Mouse (Mus musculus) MEL (cell line): ENCODE results near the gene Chrnd. TPM values are rescaled to one million over a fixed set of nuclear protein-coding genes. Genes with fewer than 3 reads are reported as not detected.

ENCODE experiments used
- DNase-seq: peaks from one replicate; pipeline ENCODE4 v3.0.0; 2011; ENCODE audit warnings: low read depth, low spot score
- H3K27ac ChIP-seq: 2 replicates; pipeline ENCODE4 v1.5.1; 2012; ENCODE audit warnings: low read depth, mild to moderate bottlenecking, control low read depth, low read length, moderate library complexity; ENCODE audit not compliant: control insufficient read depth
- H3K27me3 ChIP-seq, 2 experiments: fragments of 150-350 bp in 1 of 2; sonication (generic) in 1 of 2; 2 replicates each; pipeline ENCODE4 v1.6.1; 2012; ENCODE audit warnings: low read length in 2 of 2, mild to moderate bottlenecking in 2 of 2, improper control_type of control experiment in 1 of 2, moderate library complexity in 1 of 2; ENCODE audit not compliant: insufficient read depth in 2 of 2, control insufficient read depth in 1 of 2
- H3K36me3 ChIP-seq, 2 experiments: 2 replicates each; pipeline ENCODE4 v1.6.1; 2012 to 2014; ENCODE audit warnings: low read length in 2 of 2, improper control_type of control experiment in 1 of 2, inconsistent platforms in 1 of 2, mild to moderate bottlenecking in 1 of 2; ENCODE audit not compliant: insufficient read depth in 2 of 2, control insufficient read depth in 1 of 2
- H3K4me1 ChIP-seq, 2 experiments: fragments of 150-350 bp in 1 of 2; sonication (generic) in 1 of 2; 2 replicates each; pipeline ENCODE4 v1.6.1; 2012; ENCODE audit warnings: low read length in 2 of 2, improper control_type of control experiment in 1 of 2, mild to moderate bottlenecking in 1 of 2; ENCODE audit not compliant: insufficient read depth in 2 of 2, control insufficient read depth in 1 of 2
- H3K4me3 ChIP-seq, 2 experiments: fragments of 150-350 bp in 1 of 2; sonication (generic) in 1 of 2; 2 replicates each; pipeline ENCODE4 v1.5.1; 2012; ENCODE audit warnings: low read depth in 2 of 2, low read length in 2 of 2, mild to moderate bottlenecking in 2 of 2, moderate library complexity in 2 of 2, control low read depth in 1 of 2, improper control_type of control experiment in 1 of 2; ENCODE audit not compliant: control insufficient read depth in 1 of 2, insufficient read depth in 1 of 2
- H3K79me2 ChIP-seq: 2 replicates; pipeline ENCODE4 v1.6.1; 2012; ENCODE audit warnings: mild to moderate bottlenecking, low read length, moderate library complexity; ENCODE audit not compliant: control insufficient read depth, poor library complexity, insufficient read depth
- H3K9ac ChIP-seq: 2 replicates; pipeline ENCODE4 v1.6.1; 2012; ENCODE audit warnings: low read depth, mild to moderate bottlenecking, control low read depth, low read length, moderate library complexity; ENCODE audit not compliant: control insufficient read depth, poor library complexity, severe bottlenecking
- H3K9me3 ChIP-seq: fragments of 150-350 bp; sonication (generic); replicated peaks from 2 replicates; pipeline ENCODE4 v1.6.1; 2012; ENCODE audit warnings: mild to moderate bottlenecking, low read length, improper control_type of control experiment, moderate library complexity; ENCODE audit not compliant: insufficient read depth
- CTCF ChIP-seq, 3 experiments: IDR thresholded peaks in 2 of 3; conservative IDR thresholded peaks in 1 of 3; 2 replicates each; pipeline ENCODE4 v1.5.1; 2011 to 2012; ENCODE audit warnings: low read length in 3 of 3, low read depth in 2 of 3, mild to moderate bottlenecking in 2 of 3, improper control_type of control experiment in 1 of 3, inconsistent platforms in 1 of 3, mixed read lengths in 1 of 3, moderate library complexity in 1 of 3; ENCODE audit not compliant: control insufficient read depth in 1 of 3, insufficient read depth in 1 of 3, poor library complexity in 1 of 3, severe bottlenecking in 1 of 3
- E2F4 ChIP-seq: IDR thresholded peaks from 2 replicates; pipeline ENCODE4 v1.6.1; 2011; ENCODE audit warnings: low read depth, low read length, improper control_type of control experiment, borderline replicate concordance
- MXI1 ChIP-seq: IDR thresholded peaks from 2 replicates; pipeline ENCODE4 v1.6.1; 2011; ENCODE audit warnings: mild to moderate bottlenecking, low read depth, low read length, improper control_type of control experiment
- MYB ChIP-seq: IDR thresholded peaks from 2 replicates; pipeline ENCODE4 v1.6.1; 2011; ENCODE audit warnings: mild to moderate bottlenecking, low read depth, low read length, improper control_type of control experiment
- MYC ChIP-seq: IDR thresholded peaks from 2 replicates; pipeline ENCODE4 v1.6.1; 2011; ENCODE audit warnings: low read depth, mild to moderate bottlenecking, low read length, improper control_type of control experiment, moderate library complexity
- NELFE ChIP-seq: IDR thresholded peaks from 2 replicates; pipeline ENCODE4 v1.6.1; 2011; ENCODE audit warnings: low read depth, low read length, improper control_type of control experiment
- POLR2A ChIP-seq, 2 experiments: IDR thresholded peaks; 2 replicates each; pipeline ENCODE4 v1.6.1; 2011 to 2012; ENCODE audit warnings: low read length in 2 of 2, mild to moderate bottlenecking in 2 of 2, control low read depth in 1 of 2, improper control_type of control experiment in 1 of 2, low read depth in 1 of 2, moderate library complexity in 1 of 2; ENCODE audit not compliant: control insufficient read depth in 1 of 2, insufficient read depth in 1 of 2, poor library complexity in 1 of 2
- RAD21 ChIP-seq: IDR thresholded peaks from 2 replicates; pipeline ENCODE4 v1.6.1; 2011; ENCODE audit warnings: mild to moderate bottlenecking, low read depth, low read length, improper control_type of control experiment
- SIN3A ChIP-seq: IDR thresholded peaks from 2 replicates; pipeline ENCODE4 v1.6.1; 2012; ENCODE audit warnings: low read length, improper control_type of control experiment, inconsistent platforms
- SMC3 ChIP-seq: IDR thresholded peaks from 2 replicates; pipeline ENCODE4 v1.6.1; 2011; ENCODE audit warnings: low read depth, low read length, improper control_type of control experiment
- TAL1 ChIP-seq: IDR thresholded peaks from 2 replicates; pipeline ENCODE4 v1.6.1; 2012; ENCODE audit warnings: mild to moderate bottlenecking, inconsistent platforms, low read length, moderate library complexity, mixed read lengths
- TBP ChIP-seq: IDR thresholded peaks from 2 replicates; pipeline ENCODE4 v1.8.0; 2011; ENCODE audit warnings: low read depth, low read length, improper control_type of control experiment
- USF2 ChIP-seq, 2 experiments: IDR thresholded peaks; 2 replicates each; pipeline ENCODE4 v1.6.1; 2011 to 2012; ENCODE audit warnings: improper control_type of control experiment in 2 of 2, low read length in 2 of 2, borderline replicate concordance in 1 of 2, inconsistent platforms in 1 of 2, low read depth in 1 of 2, mild to moderate bottlenecking in 1 of 2; ENCODE audit not compliant: insufficient read depth in 1 of 2
- ZC3H11A ChIP-seq: IDR thresholded peaks from 2 replicates; pipeline ENCODE4 v1.6.1; 2012; ENCODE audit warnings: low read depth, mild to moderate bottlenecking, inconsistent platforms, low read length, improper control_type of control experiment
- polyA plus RNA-seq, 2 experiments: library from polyadenylated mRNA; stranded (reverse) in 1 of 2; unstranded in 1 of 2; fragments of >175 nt in 1 of 2; fragments of >200 nt in 1 of 2; gene quantifications; 2 replicates each; pipeline versions ENCODE4 v1.2.1 to v1.2.4; 2012; ENCODE audit warnings: low replicate concordance in 2 of 2, low read depth in 1 of 2; ENCODE audit not compliant: insufficient read length in 2 of 2, insufficient read depth in 1 of 2, missing spikeins in 1 of 2
- total RNA-seq: library from RNA; depleted of rRNA; stranded (reverse); fragments of 300-350 nt; gene quantifications from 2 replicates; pipeline ENCODE4 v1.2.3, GENCODE M21; 2012; rRNA removed

The Chrnd gene
- total and polyA plus RNA-seq, 3 experiments: not detected

- Histone ChIP-seq H3K9ac (no peak overlapping the region), H3K4me3 (no peak overlapping the region), H3K4me1 (0 out of 4 replicates have a peak, but pooled peaks cover 0 to 1% of the 10 kb centered on the region in 2 experiments), H3K79me2 (no peaks in the 10 kb centered on the region), H3K27ac (no peak overlapping the region), H3K36me3 (no peaks in the 10 kb centered on the region; a peak in 1 of 4 replicates), H3K27me3 (no peaks in the 10 kb centered on the region), H3K9me3 (no peaks in the 10 kb centered on the region)
- no peak for DNase-seq
- no peak for TF ChIP-seq POLR2A (IDR thresholded peaks at IDR 0.05; ENCODE audit: control insufficient read depth in 1 of 2, insufficient read depth in 1 of 2, low read depth in 1 of 2, low read length in 2 of 2, poor library complexity in 1 of 2)
- no peak for TF ChIP-seq SIN3A
- TF ChIP-seq USF2 (IDR thresholded peaks at IDR 0.05; ENCODE audit: borderline replicate concordance in 1 of 2, insufficient read depth in 1 of 2, low read depth in 1 of 2, low read length in 2 of 2): no peak
- TF ChIP-seq SMC3: no peak
These were observed 52.6 kb downstream of the Chrnd start for GRCm38 (mm10) chr1:87243021-87243420.

DNA sequence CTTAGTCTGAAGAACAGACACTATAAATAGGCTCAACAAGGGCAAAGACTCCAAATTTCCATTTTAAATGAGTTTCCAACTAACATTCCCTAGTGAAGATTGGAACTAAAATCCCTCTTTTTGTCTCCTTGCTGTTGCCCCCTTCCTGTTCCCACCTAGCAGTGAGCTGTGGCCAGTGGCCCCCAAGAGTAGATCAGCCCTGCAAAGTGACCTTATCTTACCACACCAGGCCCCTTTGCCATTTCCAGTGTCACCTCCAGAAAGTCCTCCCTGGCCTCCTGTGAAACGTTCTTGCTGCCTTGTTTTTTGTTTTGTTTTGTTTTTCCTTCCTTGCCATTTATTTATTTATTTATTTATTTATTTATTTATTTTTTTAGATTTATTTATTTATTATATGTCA, 55.0 kb downstream of the Chrnd start:
- Histone ChIP-seq H3K4me1 (0 out of 4 replicates have a peak, but pooled peaks cover 0 to 1% of the 10 kb centered on the region in 2 experiments), H3K27me3 (no peaks in the 10 kb centered on the region), H3K9me3 (no peaks in the 10 kb centered on the region), H3K27ac (no peak overlapping the region), H3K4me3 (no peak overlapping the region), H3K79me2 (no peaks in the 10 kb centered on the region), H3K9ac (no peak overlapping the region), H3K36me3 (no peaks in the 10 kb centered on the region)
- peak; percentile 16; the same call in 1 of the 2 replicates for TF ChIP-seq TAL1
- no peak for TF ChIP-seq MYB
- DNase-seq: no peak

DNA sequence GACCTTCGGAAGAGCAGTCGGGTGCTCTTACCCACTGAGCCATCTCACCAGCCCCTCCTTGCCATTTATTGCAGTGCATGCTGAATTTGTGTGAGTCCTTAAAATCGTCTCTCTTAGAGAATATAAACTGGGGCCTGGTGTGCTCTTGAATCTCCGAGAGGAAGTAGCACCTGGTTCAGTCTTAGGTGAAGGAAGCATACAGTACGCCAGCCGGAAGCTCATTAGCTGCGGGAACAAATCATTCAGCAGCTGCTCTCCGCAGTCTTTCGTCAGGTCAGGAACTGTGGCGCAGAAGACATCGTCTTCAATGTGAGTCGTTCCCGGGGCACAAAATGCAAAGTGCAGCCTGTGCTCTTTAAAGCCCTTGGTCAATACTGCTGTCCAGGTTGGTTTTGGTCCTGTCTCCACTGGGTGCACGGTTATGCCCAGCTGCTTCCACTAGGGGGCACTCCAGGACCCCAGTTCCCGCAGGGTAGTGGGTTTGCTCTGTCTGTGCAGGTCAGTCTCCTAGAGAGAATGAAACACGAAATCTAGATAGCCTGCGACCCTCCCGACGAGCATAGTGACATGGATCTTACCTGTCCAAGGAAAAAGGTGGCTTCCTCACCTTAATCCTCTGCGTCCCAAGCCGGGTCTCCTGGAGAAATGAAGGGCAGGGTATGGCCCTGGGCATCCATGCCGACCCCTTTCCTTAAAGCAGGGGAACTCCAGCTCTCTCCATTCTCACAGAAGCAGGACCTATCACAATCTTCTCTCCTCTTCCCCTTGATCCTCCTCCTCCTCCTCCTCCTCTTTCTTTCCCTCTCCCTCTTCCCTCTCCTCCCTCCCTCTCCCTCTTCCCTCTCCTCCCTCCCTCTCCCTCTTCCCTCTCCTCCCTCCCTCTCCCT, 55.8 kb downstream of the Chrnd start:
- Histone ChIP-seq H3K4me1 (0 out of 4 replicates have a peak, but pooled peaks cover 0 to 1% of the 10 kb centered on the region in 2 experiments), H3K79me2 (no peaks in the 10 kb centered on the region), H3K4me3 (no peak overlapping the region), H3K36me3 (no peaks in the 10 kb centered on the region), H3K27me3 (no peaks in the 10 kb centered on the region), H3K9me3 (no peaks in the 10 kb centered on the region), H3K9ac (no peak overlapping the region), H3K27ac (no peak overlapping the region)
- TF ChIP-seq RAD21: peak; percentile 90
- TF ChIP-seq MXI1: no peak
- no peak for TF ChIP-seq TBP
- TF ChIP-seq MYC: no peak
- TF ChIP-seq E2F4: no peak
- peak; percentile 78 for TF ChIP-seq ZC3H11A
- TF ChIP-seq SMC3: peak; percentile 71
- TF ChIP-seq NELFE: no peak
- TF ChIP-seq CTCF (IDR thresholded peaks at IDR 0.05 in 2 of 3, conservative IDR thresholded peaks at IDR 0.05 in 1 of 3; ENCODE audit: control insufficient read depth in 1 of 3, insufficient read depth in 1 of 3, low read depth in 2 of 3, low read length in 3 of 3, poor library complexity in 1 of 3, severe bottlenecking in 1 of 3): peak; percentile 87 to 97 (median 96)
- DNase-seq: peak; percentile 61

Other genes starting within 250 kb of the Chrnd start
- gene Alppl2, start 100.7 kb upstream of the Chrnd start, total RNA-seq: not detected in 2 replicates
- gene Alppl2, start 100.7 kb upstream of the Chrnd start, polyA plus RNA-seq: not detected
- not detected in 2 replicates for gene Alpi, start 89.0 kb upstream of the Chrnd start, total RNA-seq
- not detected for gene Alpi, start 89.0 kb upstream of the Chrnd start, polyA plus RNA-seq
- gene Akp3, start 65.6 kb upstream of the Chrnd start, total RNA-seq: not detected in 2 replicates
- gene Akp3, start 65.6 kb upstream of the Chrnd start, polyA plus RNA-seq: under 1 TPM in 1 of 2 experiments, not detected in 1; 0.04 TPM
- gene Ecel1, start 34.1 kb upstream of the Chrnd start, total RNA-seq: 0.73 and 2.1 TPM in 2 replicates
- gene Ecel1, start 34.1 kb upstream of the Chrnd start, polyA plus RNA-seq: 1 to 10 TPM in 1 of 2 experiments, not detected in 1; 4.8 TPM
- gene Prss56, start 7.3 kb upstream of the Chrnd start, total RNA-seq: 0.08 TPM in 1 of 2 replicates, not detected in the other
- not detected for gene Prss56, start 7.3 kb upstream of the Chrnd start, polyA plus RNA-seq
- gene Chrng, start 14.1 kb downstream of the Chrnd start, total RNA-seq: not detected in 2 replicates
- gene Chrng, start 14.1 kb downstream of the Chrnd start, polyA plus RNA-seq: not detected
- 165 and 171 TPM in 2 replicates for gene Eif4e2, start 23.3 kb downstream of the Chrnd start, total RNA-seq
- gene Eif4e2, start 23.3 kb downstream of the Chrnd start, polyA plus RNA-seq: 100 to 1,000 TPM; 132 to 220 TPM
- not detected in 2 replicates for gene Efhd1, start 73.8 kb downstream of the Chrnd start, total RNA-seq
- under 1 TPM in 1 of 2 experiments, not detected in 1; 0.15 TPM for gene Efhd1, start 73.8 kb downstream of the Chrnd start, polyA plus RNA-seq
- 27.1 and 28.5 TPM in 2 replicates for gene Gigyf2, start 136.4 kb downstream of the Chrnd start, total RNA-seq
- 10 to 100 TPM in 1 of 2 experiments, not detected in 1; 70.6 TPM for gene Gigyf2, start 136.4 kb downstream of the Chrnd start, polyA plus RNA-seq
- 0.16 and 0.23 TPM in 2 replicates for gene Kcnj13, start 204.1 kb downstream of the Chrnd start, total RNA-seq
- under 1 TPM in 1 of 2 experiments, not detected in 1; 0.10 TPM for gene Kcnj13, start 204.1 kb downstream of the Chrnd start, polyA plus RNA-seq